Mouse (Mus musculus) testis, adult 2 months (tissue): Measurements from ENCODE around the gene Tsacc.

Source experiments
- CTCF ChIP-seq: fragments of 200-500 bp; IDR thresholded peaks from 2 replicates; pipeline ENCODE4 v1.5.1; 2012; ENCODE audit warnings: low read depth, mild to moderate bottlenecking, inconsistent platforms, low read length, moderate library complexity; ENCODE audit not compliant: control insufficient read depth, insufficient read depth, insufficient replicate concordance
- POLR2A ChIP-seq: fragments of 200-500 bp; IDR thresholded peaks from 2 replicates; pipeline ENCODE4 v1.6.1; 2012; ENCODE audit warnings: low read depth, mild to moderate bottlenecking, inconsistent platforms, low read length, moderate library complexity; ENCODE audit not compliant: control insufficient read depth

DNA sequence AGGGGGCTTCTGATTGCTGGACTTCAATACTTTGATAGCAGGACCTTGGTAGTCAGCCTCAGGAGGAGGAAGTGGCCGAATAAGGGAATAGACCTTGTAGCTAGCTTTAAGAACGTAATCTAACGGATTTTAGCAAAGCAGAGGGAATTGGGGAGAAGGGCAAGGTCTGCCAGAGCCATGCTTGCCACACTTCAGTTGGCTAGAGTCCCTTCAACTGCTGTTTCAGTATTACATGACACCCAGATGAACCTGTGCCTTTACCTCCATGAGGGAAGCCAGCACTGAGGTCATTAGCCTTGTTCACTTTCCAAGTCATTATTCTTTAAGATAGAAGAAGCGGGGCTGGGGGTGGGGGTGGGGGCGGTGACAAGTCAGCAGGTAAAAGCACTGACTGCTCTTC lies 27.8 kb downstream of the Tsacc start:
- no peak for TF ChIP-seq CTCF
- no peak for TF ChIP-seq POLR2A
